Comparison of ENCODE assay signal across 12 mouse cellular contexts in the genomic region with DNA sequence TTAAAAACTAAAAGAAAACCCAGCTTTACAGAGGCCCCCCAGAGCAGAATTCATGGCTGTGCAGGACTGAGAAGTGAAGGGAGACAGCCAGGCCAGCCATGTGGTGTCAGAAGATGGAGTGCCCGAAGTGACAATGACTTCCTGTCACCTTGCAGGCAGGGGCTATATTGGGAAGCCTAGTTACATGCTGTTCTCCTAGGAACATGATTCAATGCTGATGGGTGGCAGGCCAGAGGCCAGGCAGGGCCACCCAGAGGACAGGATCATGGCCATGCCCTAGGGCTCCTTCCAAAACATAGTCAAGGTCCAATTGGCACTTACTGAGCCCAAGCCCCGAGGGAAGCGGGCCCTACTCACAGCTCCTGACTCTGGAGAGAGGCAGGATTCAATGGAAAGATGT.
DNase-seq lines count a peak whose midpoint lies in the region; ATAC-seq and TF ChIP-seq lines count a peak whose summit lies in the region.
"Had no signal": no experiment of that assay in that cellular context is flagged by ENCODE, and none has a peak within 500 bp of the region (broad histone marks: within the 10 kb centered on the region; RNA-seq: fewer than 3 reads in every experiment).

No protein-coding gene starts in this region.

- H3K9me3 ChIP-seq in liver, embryonic 12.5 days (replicated peaks), result no peaks in the 10 kb centered on the region
- H3K9me3 ChIP-seq in heart, embryonic 10.5 days, result no peaks in the 10 kb centered on the region
- no peaks in the 10 kb centered on the region for H3K9me3 ChIP-seq in limb, embryonic 15.5 days
- H3K9me3 ChIP-seq: G1E; liver, embryonic 15.5 days had no signal

- no peak overlapping the region for H3K4me3 ChIP-seq in liver, adult 2 months (ENCODE audit: insufficient read depth, low read depth, low read length)
- H3K4me3 ChIP-seq in liver, embryonic 12.5 days, result no peak overlapping the region
- H3K4me3 ChIP-seq in heart, embryonic 10.5 days, result no peak overlapping the region
- no peak overlapping the region for H3K4me3 ChIP-seq in limb, embryonic 15.5 days
- H3K4me3 ChIP-seq: erythroblast, embryonic 14.5 days; liver, embryonic 15.5 days had no signal

- H3K36me3 ChIP-seq in liver, adult 2 months (ENCODE audit: control insufficient read depth, insufficient read depth, low read length), result no peaks in the 10 kb centered on the region
- no peaks in the 10 kb centered on the region for H3K36me3 ChIP-seq in liver, embryonic 12.5 days
- no peaks in the 10 kb centered on the region for H3K36me3 ChIP-seq in heart, embryonic 10.5 days
- H3K36me3 ChIP-seq in limb, embryonic 15.5 days, result no peaks in the 10 kb centered on the region
- H3K36me3 ChIP-seq: liver, embryonic 15.5 days had no signal

- TF ChIP-seq CTCF in liver, adult 2 months (IDR thresholded peaks at IDR 0.05; ENCODE audit: low read depth, low read length), result no peak

- H3K4me2 ChIP-seq in liver, embryonic 12.5 days, result no peak overlapping the region
- no peak overlapping the region for H3K4me2 ChIP-seq in limb, embryonic 15.5 days
- H3K4me2 ChIP-seq: liver, embryonic 15.5 days had no signal

- peaks cover 7% of the 10 kb centered on the region; the same call in 1 of the 2 replicates for H3K79me2 ChIP-seq in liver, adult 2 months (ENCODE audit: control insufficient read depth, insufficient read depth, low read length)

- intact Hi-C loops in left cerebral cortex, postnatal 25 days (cut with DNase I), result no loop called here

- WGBS in liver, adult 2 months, result 10% methylated on average over 3 of the region's 3 CpGs
- 56% methylated on average over 3 of the region's 3 CpGs for WGBS in liver, embryonic 12.5 days (ENCODE audit: insufficient replicate concordance)
- WGBS in heart, embryonic 10.5 days, result 60% methylated on average over 3 of the region's 3 CpGs
- 45% methylated on average over 3 of the region's 3 CpGs for WGBS in limb, embryonic 15.5 days

- peak; percentile 82 to 86 for DNase-seq in adrenal gland, adult (ENCODE audit: inconsistent age in 2 of 2, low spot score in 1 of 2)
- DNase-seq in adrenal gland, postnatal 4 days (ENCODE audit: low spot score in 2 of 2), result no peak
- DNase-seq in liver, adult 2 months (ENCODE audit: extremely low read depth, low read depth, low spot score), result peak; percentile 98
- no peak for DNase-seq in heart, embryonic 10.5 days (ENCODE audit: low spot score)
- DNase-seq in left cerebral cortex, postnatal 25 days (ENCODE audit: low spot score in 2 of 2), result no peak
- DNase-seq in urinary bladder, postnatal 14 days (ENCODE audit: low spot score), result no peak
- DNase-seq: cerebellum, adult 8-10 months had no signal

- H3K27me3 ChIP-seq in liver, adult 2 months (ENCODE audit: control insufficient read depth, insufficient read depth, low read length), result no peaks in the 10 kb centered on the region
- H3K27me3 ChIP-seq in liver, embryonic 12.5 days (replicated peaks), result 0 out of 2 replicates have a peak, but pooled peaks cover 13% of the 10 kb centered on the region
- H3K27me3 ChIP-seq in heart, embryonic 10.5 days (ENCODE audit: insufficient read depth, poor library complexity, severe bottlenecking), result 0 out of 2 replicates have a peak, but pooled peaks cover 8% of the 10 kb centered on the region
- peaks cover 51% of the 10 kb centered on the region for H3K27me3 ChIP-seq in limb, embryonic 15.5 days

- no peak for ATAC-seq in liver, embryonic 12.5 days
- ATAC-seq in limb, embryonic 15.5 days (ENCODE audit: insufficient number of reproducible peaks, low FRiP score, low TSS enrichment, low read depth), result 0 out of 2 replicates have a peak, but pooled peaks have one; percentile 35

- peak overlapping the region; percentile 97 for H3K27ac ChIP-seq in liver, adult 2 months (replicated peaks; ENCODE audit: insufficient read depth, low read depth, low read length)
- H3K27ac ChIP-seq in liver, embryonic 12.5 days, result no peak overlapping the region
- H3K27ac ChIP-seq in heart, embryonic 10.5 days, result peak overlapping the region; percentile 75
- H3K27ac ChIP-seq in limb, embryonic 15.5 days, result no peak overlapping the region
- H3K27ac ChIP-seq: liver, embryonic 15.5 days had no signal

- no peak for TF ChIP-seq POLR2A in liver, adult 2 months (IDR thresholded peaks at IDR 0.05; ENCODE audit: extremely low read depth, insufficient read depth, low read length)

- H3K9ac ChIP-seq in liver, adult 2 months (ENCODE audit: low read depth, low read length), result peak overlapping the region; percentile 57
- no peak overlapping the region for H3K9ac ChIP-seq in liver, embryonic 12.5 days
- H3K9ac ChIP-seq in limb, embryonic 15.5 days, result no peak overlapping the region
- H3K9ac ChIP-seq: liver, embryonic 15.5 days had no signal

- H3K4me1 ChIP-seq in liver, adult 2 months (ENCODE audit: control insufficient read depth, insufficient read depth, low read length), result peaks cover 41% of the 10 kb centered on the region
- no peaks in the 10 kb centered on the region for H3K4me1 ChIP-seq in liver, embryonic 12.5 days
- H3K4me1 ChIP-seq in heart, embryonic 10.5 days, result peaks cover 30% of the 10 kb centered on the region
- peaks cover 46% of the 10 kb centered on the region for H3K4me1 ChIP-seq in limb, embryonic 15.5 days
- H3K4me1 ChIP-seq: liver, embryonic 15.5 days had no signal

Comparison
In these comparisons a context has a peak if more than half of its experiments do, and no peak if none do; other contexts are left out.
1. DNase-seq: peak in adrenal gland, adult (2 of 2) and liver, adult 2 months (single experiment); none in adrenal gland, postnatal 4 days (0 of 2), heart, embryonic 10.5 days (single experiment), left cerebral cortex, postnatal 25 days (0 of 2) and urinary bladder, postnatal 14 days (single experiment).
2. H3K27ac ChIP-seq: peak in liver, adult 2 months (single experiment) and heart, embryonic 10.5 days (single experiment); none in liver, embryonic 12.5 days (single experiment) and limb, embryonic 15.5 days (single experiment).